Mouse (Mus musculus) frontal cortex, postnatal 25 days (tissue): ENCODE data around the gene Rps12-ps3.

Source experiments
- DNase-seq, 2 experiments: peaks; one replicate each; pipeline ENCODE4 v3.0.0; 2022; ENCODE audit warnings: low spot score in 2 of 2

Rps12-ps3 gene

DNA sequence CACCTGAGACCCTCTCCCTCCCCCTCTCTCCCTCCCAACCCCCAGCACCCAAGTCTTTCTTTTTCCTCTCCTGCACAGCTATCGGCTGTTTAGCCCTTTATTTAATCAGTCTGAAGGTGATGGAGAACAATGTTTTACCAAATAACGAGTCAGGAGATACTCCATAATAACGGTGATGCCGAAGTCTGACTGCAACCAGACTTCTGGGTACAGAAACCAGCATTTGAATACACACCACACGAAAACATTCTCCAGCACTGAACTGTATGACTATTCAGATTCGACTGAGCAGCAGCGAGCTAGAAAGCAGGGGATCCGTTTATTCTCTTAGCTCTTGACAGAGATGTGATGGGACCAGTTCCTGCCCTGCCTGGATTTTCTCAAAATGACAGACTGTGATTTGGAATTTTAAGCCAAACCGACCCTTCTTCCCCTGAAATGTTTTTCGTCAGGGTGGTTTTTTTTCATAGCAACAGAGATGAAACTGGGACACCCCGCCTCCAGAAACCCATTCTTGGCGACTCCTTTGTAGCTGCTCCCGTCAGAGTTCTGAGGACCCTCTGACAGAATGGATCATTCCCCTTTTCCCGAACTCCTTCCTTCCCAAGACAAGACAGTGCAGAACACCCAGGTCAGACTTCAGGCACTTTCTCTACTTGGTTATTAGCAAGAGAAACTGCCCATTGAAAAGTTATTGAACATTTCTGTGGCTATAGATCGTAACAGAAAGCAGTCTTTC is 29.2 kb downstream of the Rps12-ps3 start:
- DNase-seq = no peak

- no peak for DNase-seq
Measured at GRCm38 (mm10) chr19:59352760-59353159, 30.7 kb downstream of the Rps12-ps3 start.

DNA sequence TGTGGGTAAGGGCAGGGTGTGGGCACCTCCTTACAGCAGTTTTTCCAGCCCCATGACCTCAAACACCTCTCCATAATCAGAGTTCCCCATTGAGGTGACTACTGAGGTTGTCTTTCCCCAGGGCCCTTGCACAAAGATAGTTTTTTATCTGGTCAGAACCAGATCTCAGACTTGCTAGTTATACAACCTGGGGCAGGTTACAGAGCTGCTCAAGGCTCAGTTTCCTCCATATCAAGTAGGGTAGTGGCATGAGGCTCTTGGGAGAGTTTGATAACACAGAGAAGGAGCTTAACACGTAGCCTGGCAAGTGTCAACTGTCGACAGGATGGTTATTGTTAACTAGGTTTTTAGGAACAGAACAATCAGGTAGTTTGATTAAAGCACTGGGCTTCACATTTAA is 32.8 kb downstream of the Rps12-ps3 start:
- DNase-seq = no peak

GRCm38 (mm10) chr19:59356388-59356787 is 34.3 kb downstream of the Rps12-ps3 start:
- no peak for DNase-seq

DNA sequence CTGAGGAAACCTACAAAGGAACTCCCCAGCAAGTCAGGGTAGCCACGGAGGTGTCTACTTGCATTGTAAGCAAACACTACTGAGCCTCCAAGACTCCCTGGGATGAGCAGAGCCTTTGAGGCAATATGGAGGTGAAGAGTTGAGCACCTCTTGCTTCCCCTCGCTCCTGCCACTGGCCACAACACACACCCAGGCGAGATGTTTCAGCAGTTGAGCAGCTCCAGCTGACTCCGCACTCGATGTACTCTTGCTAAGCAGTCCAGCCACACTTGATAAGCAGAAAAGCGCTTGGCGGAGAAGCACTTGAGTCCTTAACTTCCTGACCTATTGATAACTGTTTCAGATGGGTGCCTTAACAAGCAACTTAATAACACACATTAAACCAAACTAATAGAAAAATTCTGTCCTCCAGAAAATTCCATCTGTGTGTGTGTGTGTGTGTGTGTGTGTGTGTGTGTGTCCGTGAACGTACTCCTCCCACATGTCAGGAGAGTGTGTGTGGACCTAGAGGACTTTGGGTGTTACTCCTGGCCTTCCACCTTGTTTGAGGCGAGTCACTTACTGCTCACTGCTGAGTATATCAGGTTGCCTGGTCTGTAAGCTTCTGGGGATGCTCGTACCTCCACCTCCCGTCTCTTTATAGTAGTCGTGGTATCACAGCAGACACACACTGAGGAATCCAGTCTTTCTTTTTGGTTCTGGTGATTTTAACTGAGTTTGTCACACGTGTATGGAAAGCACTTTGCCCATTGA is 34.9 kb downstream of the Rps12-ps3 start:
- DNase-seq = no peak

DNA sequence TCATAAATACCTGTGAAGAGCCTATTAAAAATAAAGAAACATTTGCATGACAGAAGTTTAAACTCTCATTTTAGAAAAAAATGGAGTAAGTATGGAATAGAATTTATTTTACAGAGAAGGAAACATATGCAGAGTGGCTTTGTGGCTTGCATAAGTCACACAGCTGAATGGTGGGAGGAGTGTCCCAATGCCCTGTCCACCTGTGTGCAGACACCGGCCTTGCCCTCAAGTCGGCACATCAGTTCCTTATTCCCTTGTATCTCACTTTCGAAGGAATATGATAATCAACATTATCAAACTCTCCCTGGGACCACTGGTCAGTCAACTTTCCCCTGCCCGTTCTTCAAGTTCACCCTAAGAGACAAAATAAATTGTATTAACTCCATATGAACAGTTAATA is 35.8 kb downstream of the Rps12-ps3 start:
- no peak for DNase-seq

DNA sequence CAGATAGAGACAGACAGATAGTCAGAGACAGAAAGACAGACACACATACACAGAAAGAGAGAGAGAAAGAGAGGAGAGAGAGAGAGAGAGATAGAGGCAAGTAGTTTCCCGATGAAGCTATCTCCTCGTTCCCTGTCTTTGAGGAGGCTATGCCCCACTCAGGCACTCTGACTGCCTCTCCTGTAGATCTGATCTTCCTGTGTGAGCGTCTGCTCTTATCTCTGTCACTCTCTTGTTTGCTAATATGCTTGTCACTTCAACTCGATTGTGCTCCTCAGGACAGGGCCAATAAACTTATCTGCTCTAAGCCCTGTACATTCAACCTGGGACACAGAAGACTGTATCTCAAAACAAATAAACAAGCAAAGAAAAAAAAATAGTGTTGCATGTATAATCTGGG is 37.1 kb downstream of the Rps12-ps3 start:
- DNase-seq = no peak

DNA sequence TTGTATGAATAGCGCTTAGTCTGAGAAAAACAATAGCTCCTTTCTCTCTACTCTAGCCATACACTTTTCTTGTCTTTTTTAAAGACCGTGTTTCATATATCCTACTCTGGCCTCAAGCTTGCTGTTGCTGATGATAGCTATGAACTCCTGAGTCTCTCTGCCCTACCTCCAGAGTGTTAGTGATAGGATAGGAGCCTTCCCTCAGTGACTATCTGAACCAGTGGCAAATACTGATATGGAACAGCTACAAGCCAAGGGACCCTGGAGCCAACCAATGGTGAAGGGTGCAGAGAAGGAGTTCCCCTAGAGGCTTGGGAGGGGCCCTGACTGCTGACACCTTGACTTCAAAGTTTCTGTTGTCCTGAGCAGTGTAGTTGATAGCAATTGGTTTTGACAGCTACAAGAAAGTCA is 38.4 kb downstream of the Rps12-ps3 start:
- DNase-seq = no peak

- DNase-seq = no peak
Measured at GRCm38 (mm10) chr19:59362646-59363045, 40.6 kb downstream of the Rps12-ps3 start.

- DNase-seq = no peak
Measured at GRCm38 (mm10) chr19:59363666-59364065, 41.6 kb downstream of the Rps12-ps3 start.

- no peak for DNase-seq
Measured at GRCm38 (mm10) chr19:59366724-59367123, 44.6 kb downstream of the Rps12-ps3 start.

DNA sequence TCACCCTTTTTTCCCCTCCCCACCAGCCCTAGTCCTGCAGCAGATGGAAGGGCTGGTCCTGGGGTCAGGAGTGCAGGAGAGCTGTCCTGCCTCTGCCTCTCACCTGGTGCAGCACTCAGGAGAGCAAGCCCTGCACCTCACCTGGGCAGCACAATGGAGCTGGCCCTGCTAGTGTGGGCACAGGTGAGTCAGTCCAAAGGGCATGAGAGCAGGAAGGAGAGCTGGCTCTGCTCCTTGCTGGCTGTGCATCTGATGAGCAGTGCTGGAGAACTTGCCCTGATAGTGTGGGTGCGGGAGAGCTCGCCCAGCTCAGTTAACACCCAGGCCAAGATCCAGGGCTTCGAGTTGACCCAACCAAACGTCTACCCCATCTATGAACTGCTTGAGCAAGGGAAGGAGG is 45.8 kb downstream of the Rps12-ps3 start:
- no peak for DNase-seq

DNA sequence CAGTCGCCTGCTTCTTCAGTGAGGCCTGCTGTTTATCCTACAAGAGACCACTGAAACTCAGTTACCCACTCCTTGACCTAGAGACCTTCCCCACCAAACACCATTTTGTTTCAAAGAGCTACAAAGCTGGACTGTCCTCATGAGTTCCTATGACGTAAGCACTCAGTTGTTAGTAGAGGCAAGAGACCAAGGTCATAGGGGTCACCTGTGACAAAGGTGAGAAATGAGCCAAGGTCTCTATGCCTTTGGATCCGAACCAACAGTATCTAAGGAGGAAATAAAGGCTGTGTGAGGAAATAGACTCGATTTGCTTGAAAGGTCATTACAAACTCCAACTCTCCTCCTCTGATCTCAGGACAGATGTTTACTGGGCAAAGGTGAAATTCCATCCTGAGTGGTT is 48.9 kb downstream of the Rps12-ps3 start:
- DNase-seq = no peak
